Mouse (Mus musculus): ENCODE measurements around the gene Dtnbp1. TPM values are rescaled to one million over a fixed set of nuclear protein-coding genes. Genes with fewer than 3 reads are reported as not detected.
A peak's percentile ranks its signal among the peaks of the same experiment; 100 is the strongest.

Dtnbp1 gene
- polyA plus RNA-seq, 2 experiments, result 58.2 to 69.2 TPM

DNA sequence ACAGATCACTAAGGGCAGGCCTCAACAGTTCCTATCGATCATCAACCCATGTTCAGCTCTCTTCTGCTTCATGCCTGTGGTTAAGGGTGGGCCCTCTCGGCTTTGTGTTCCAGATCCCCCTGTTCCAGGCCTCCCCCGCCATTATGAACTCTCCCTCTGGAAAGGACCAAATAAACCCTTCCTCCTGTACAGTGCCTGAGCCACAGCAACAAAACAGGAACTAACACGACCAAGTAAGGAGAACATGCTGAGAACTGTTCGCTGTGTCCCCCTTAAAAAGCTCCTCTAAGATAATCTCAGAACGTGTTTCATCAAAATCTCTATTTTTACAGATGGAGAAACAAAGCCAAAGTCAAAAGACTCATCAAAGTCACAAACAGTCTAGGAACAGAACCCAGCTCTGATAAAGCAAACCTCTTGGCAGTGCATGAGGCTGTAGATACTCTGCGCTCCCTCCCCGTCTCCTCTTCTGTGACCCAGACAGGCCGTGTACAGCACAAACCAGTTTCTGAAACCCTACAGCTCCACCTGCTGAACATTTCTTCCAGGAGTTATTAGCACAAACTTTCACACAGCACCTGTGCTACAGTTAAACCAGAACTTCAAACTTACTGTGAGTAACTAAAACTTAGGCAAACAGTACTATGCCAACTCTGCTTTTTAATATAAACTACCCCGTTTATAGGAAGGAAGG lies 49.4 kb downstream of the Dtnbp1 start:
- Histone ChIP-seq H3K27ac (replicated peaks; ENCODE audit: low read depth, low read length) (no peak overlapping the region), H3K4me3 (replicated peaks; ENCODE audit: low read length) (no peak overlapping the region), H3K4me1 (ENCODE audit: control insufficient read depth, insufficient read depth, low read length) (no peaks in the 10 kb centered on the region; the same call in 1 of the 2 replicates), H3K27me3 (ENCODE audit: control insufficient read depth, insufficient read depth, low read length) (no peaks in the 10 kb centered on the region), H3K4me2 (replicated peaks; ENCODE audit: low read depth, low read length, severe bottlenecking) (no peak overlapping the region), H3K9me3 (ENCODE audit: control insufficient read depth, low read length) (no peaks in the 10 kb centered on the region), H3K36me3 (ENCODE audit: control insufficient read depth, insufficient read depth, low read length) (no peaks in the 10 kb centered on the region), H3K9ac (ENCODE audit: low read depth, low read length, severe bottlenecking) (no peak overlapping the region)
- ATAC-seq (ENCODE audit: low FRiP score, low read depth), result no peak
- 52% methylated on average over 10 of the region's 10 CpGs for WGBS
- TF ChIP-seq POLR2A (IDR thresholded peaks at IDR 0.05; ENCODE audit: borderline replicate concordance, extremely low read depth, insufficient read depth, insufficient read length), result no peak
- DNase-seq (ENCODE audit: low spot score), result peak; percentile 42

DNA sequence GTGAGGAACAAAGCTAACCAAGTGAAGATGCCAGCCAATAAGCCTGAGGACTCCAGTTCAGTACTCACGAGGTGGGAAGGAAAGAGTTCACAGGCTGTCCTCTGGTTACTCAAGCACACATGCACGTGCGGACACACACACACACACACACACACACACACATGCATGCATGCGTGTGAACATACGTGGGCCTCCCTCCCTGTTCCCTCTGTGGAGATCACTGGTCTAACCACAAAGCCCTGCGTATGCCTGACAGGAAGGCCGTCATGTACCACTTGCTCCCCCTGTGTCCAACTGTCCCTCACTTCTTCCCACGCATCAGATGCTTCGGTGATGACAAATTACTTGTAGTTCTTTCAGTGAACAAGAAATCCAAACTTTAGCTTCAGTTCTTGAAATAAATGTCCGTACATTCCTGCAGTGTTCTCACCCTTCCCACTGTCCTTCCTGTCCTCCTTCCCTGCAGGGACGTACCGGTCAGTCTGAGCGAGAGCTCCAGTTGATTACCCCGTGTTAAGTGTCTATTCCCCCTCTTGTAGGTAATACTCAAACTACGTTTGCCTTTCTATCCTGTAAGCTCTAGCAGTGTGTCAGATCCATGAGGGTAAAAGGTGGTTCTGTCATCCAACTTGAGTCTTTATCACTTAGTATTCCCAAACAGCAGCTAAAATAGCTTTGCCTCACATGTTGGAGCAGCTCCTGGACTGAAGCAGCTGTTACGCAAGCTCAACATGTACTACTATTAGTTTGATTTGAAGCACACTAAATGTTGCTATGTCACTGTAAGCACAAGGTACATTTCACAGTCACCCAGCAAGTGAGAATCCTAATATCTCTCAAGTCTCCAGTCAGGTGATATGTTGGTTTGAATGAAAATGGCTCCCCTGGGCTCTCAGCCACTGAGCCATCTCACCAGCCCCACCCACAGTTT lies 53.4 kb downstream of the Dtnbp1 start:
- Histone ChIP-seq H3K9me3 (ENCODE audit: control insufficient read depth, low read length) (no peaks in the 10 kb centered on the region), H3K4me1 (ENCODE audit: control insufficient read depth, insufficient read depth, low read length) (peaks cover 8% of the 10 kb centered on the region), H3K27me3 (ENCODE audit: control insufficient read depth, insufficient read depth, low read length) (no peaks in the 10 kb centered on the region), H3K27ac (replicated peaks; ENCODE audit: low read depth, low read length) (no peak overlapping the region), H3K36me3 (ENCODE audit: control insufficient read depth, insufficient read depth, low read length) (0 out of 2 replicates have a peak, but pooled peaks cover 4% of the 10 kb centered on the region), H3K4me2 (replicated peaks; ENCODE audit: low read depth, low read length, severe bottlenecking) (no peak overlapping the region), H3K4me3 (replicated peaks; ENCODE audit: low read length) (no peak overlapping the region), H3K9ac (ENCODE audit: low read depth, low read length, severe bottlenecking) (no peak overlapping the region)
- WGBS, result 89% methylated on average over 16 of the region's 16 CpGs
- no peak for ATAC-seq (ENCODE audit: low FRiP score, low read depth)
- no peak for DNase-seq (ENCODE audit: low spot score)
- TF ChIP-seq POLR2A (IDR thresholded peaks at IDR 0.05; ENCODE audit: borderline replicate concordance, extremely low read depth, insufficient read depth, insufficient read length), result no peak

DNA sequence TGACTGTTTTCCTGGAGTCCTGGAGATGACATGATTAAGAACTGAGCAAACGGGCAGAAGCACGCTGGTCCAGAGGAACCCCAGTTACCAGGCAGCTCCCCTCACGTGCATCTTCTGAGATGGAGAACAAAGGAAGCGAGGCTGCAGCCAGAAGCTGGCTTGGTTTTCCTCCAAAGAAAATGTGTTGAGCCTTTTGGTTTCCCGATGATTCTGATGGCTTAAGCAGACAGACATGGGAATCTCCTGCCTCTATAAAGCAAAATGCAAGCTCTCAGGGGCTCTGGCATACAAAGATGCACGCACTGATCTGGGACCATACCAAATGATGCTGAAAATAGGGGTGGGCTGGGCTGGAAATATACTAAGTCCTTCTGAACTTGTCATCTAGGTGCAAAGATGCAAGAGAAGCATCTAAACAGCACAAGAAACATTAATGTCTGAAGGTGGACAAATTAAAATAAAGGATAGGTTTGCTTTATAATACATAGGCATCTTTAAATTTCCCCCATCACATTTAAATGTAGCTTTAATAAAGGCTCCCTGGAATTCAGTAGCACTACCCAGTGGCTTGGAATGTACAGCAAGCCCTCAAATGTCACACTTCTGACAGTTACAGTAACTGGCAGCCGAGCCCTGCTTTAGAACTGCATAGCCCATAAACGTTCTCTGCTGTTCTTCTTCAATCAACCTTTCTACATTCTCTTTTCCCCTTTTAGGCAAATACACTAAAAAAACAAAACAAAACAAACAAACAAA lies 54.9 kb downstream of the Dtnbp1 start:
- peak overlapping the region; percentile 15; the same call in 1 of the 2 replicates for H3K4me3 ChIP-seq (replicated peaks; ENCODE audit: low read length)
- peak overlapping the region; percentile 28; the same call in 1 of the 2 replicates for H3K9ac ChIP-seq (ENCODE audit: low read depth, low read length, severe bottlenecking)
- peak overlapping the region; percentile 52; the same call in 1 of the 2 replicates for H3K27ac ChIP-seq (replicated peaks; ENCODE audit: low read depth, low read length)

DNA sequence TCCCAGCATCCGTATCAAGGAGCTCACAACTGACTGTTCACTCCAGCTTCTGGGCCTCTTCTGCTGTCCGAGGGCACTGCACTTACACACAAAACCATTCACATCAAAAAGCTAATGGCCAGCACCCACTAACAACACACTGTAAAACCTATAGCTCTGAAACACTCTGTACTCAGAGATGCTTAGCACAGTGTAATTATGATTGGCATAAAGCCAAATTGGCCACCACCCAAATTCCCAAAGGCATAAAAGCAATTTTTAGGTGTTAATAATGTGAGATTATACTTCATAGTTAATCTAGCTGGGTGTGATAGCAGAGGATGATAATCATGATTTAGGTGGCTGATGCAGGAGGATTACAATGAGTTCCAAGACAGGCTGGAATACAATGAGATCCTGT lies 58.3 kb downstream of the Dtnbp1 start:
- no peak overlapping the region for H3K27ac ChIP-seq (replicated peaks; ENCODE audit: low read depth, low read length)
- no peak for DNase-seq (ENCODE audit: low spot score)
- WGBS, result 78% methylated on average over 2 of the region's 2 CpGs
- no peak overlapping the region for H3K4me2 ChIP-seq (replicated peaks; ENCODE audit: low read depth, low read length, severe bottlenecking)
- no peak overlapping the region for H3K9ac ChIP-seq (ENCODE audit: low read depth, low read length, severe bottlenecking)
- H3K27me3 ChIP-seq (ENCODE audit: control insufficient read depth, insufficient read depth, low read length), result no peaks in the 10 kb centered on the region
- H3K4me3 ChIP-seq (replicated peaks; ENCODE audit: low read length), result no peak overlapping the region
- H3K36me3 ChIP-seq (ENCODE audit: control insufficient read depth, insufficient read depth, low read length), result 0 out of 2 replicates have a peak, but pooled peaks cover 4% of the 10 kb centered on the region
- no peaks in the 10 kb centered on the region for H3K9me3 ChIP-seq (ENCODE audit: control insufficient read depth, low read length)
- H3K4me1 ChIP-seq (ENCODE audit: control insufficient read depth, insufficient read depth, low read length), result peaks cover 8% of the 10 kb centered on the region
- TF ChIP-seq POLR2A (IDR thresholded peaks at IDR 0.05; ENCODE audit: borderline replicate concordance, extremely low read depth, insufficient read depth, insufficient read length), result no peak
- ATAC-seq (ENCODE audit: low FRiP score, low read depth), result no peak

More for the DNA sequence above, 54.9 kb downstream of the Dtnbp1 start:
- Histone ChIP-seq H3K4me1 (ENCODE audit: control insufficient read depth, insufficient read depth, low read length) (peaks cover 8% of the 10 kb centered on the region), H3K27me3 (ENCODE audit: control insufficient read depth, insufficient read depth, low read length) (no peaks in the 10 kb centered on the region), H3K9me3 (ENCODE audit: control insufficient read depth, low read length) (no peaks in the 10 kb centered on the region), H3K4me2 (replicated peaks; ENCODE audit: low read depth, low read length, severe bottlenecking) (peak overlapping the region; percentile 40), H3K36me3 (ENCODE audit: control insufficient read depth, insufficient read depth, low read length) (0 out of 2 replicates have a peak, but pooled peaks cover 4% of the 10 kb centered on the region)
- ATAC-seq (ENCODE audit: low FRiP score, low read depth) (no peak), DNase-seq (ENCODE audit: low spot score) (peak; percentile 34)
- 29% methylated on average over 8 of the region's 8 CpGs for WGBS
- no peak for TF ChIP-seq POLR2A (IDR thresholded peaks at IDR 0.05; ENCODE audit: borderline replicate concordance, extremely low read depth, insufficient read depth, insufficient read length)

Data from limb, embryonic 14.5 days (tissue).